Mouse (Mus musculus) adrenal gland, adult 2 months (tissue): ENCODE measurements around the gene 1810049J17Rik. TPM values are rescaled to one million over a fixed set of nuclear protein-coding genes. Genes with fewer than 3 reads are reported as not detected.
"Not testable (repeated sequence)": the region's sequence is repeated elsewhere in the genome, so short reads cannot be mapped to it uniquely, and the experiment has no call there.

Experiments
- DNase-seq: peaks from one replicate; pipeline ENCODE4 v3.0.0; 2021
- long read RNA-seq: library from polyadenylated mRNA; stranded (forward); transcript quantifications from one replicate; pipeline ENCODE4 v2.0.0, GENCODE M21; 2021
- polyA plus RNA-seq: library from polyadenylated mRNA; depleted of rRNA; stranded (reverse); fragments of >200 nt; gene quantifications from 2 replicates; pipeline ENCODE4 v1.2.3, GENCODE M21; 2012; rRNA removed
- total RNA-seq, 2 experiments: library from RNA; stranded (reverse); gene quantifications; 2 replicates each; pipeline ENCODE4 v1.2.3; 2021

1810049J17Rik gene
- total RNA-seq (1 to 10 TPM in 1 of 2 experiments, under 1 TPM in 1; 0.73 to 2.2 TPM), polyA plus RNA-seq (0.75 and 1.8 TPM in 2 replicates)
- long read RNA-seq, result 0 reads

GRCm38 (mm10) chr15:12321788-12322621 lies at the start of gene 1810049J17Rik:
Gene 1810049J17Rik (minus strand): TSS chr15:12321899.
- DNase-seq, result peak; percentile 80

- peak; percentile 69 for DNase-seq
These were observed 49.5 kb upstream of the 1810049J17Rik start for GRCm38 (mm10) chr15:12371183-12371582.

- no peak for DNase-seq
These were observed 48.4 kb upstream of the 1810049J17Rik start for GRCm38 (mm10) chr15:12370096-12370495.

- DNase-seq, result no peak
These were observed 47.2 kb upstream of the 1810049J17Rik start for GRCm38 (mm10) chr15:12368850-12369249.

- no peak for DNase-seq
These were observed 46.7 kb upstream of the 1810049J17Rik start for GRCm38 (mm10) chr15:12368357-12368756.

- DNase-seq, result peak; percentile 51
These were observed 45.8 kb upstream of the 1810049J17Rik start for GRCm38 (mm10) chr15:12367306-12368080.

GRCm38 (mm10) chr15:12366580-12367305 lies 45.0 kb upstream of the 1810049J17Rik start:
- not testable (repeated sequence) for DNase-seq

GRCm38 (mm10) chr15:12366072-12366469 lies 44.4 kb upstream of the 1810049J17Rik start:
- DNase-seq, result no peak

- no peak for DNase-seq
These were observed 43.8 kb upstream of the 1810049J17Rik start for GRCm38 (mm10) chr15:12365416-12366071.

GRCm38 (mm10) chr15:12364096-12364495 lies 42.4 kb upstream of the 1810049J17Rik start:
- no peak for DNase-seq

- no peak for DNase-seq
These were observed 41.0 kb upstream of the 1810049J17Rik start for GRCm38 (mm10) chr15:12362701-12363040.

- DNase-seq, result no peak
These were observed 40.5 kb upstream of the 1810049J17Rik start for GRCm38 (mm10) chr15:12362001-12362700.

GRCm38 (mm10) chr15:12360519-12361212 lies 39.0 kb upstream of the 1810049J17Rik start:
- DNase-seq, result no peak

- no peak for DNase-seq
These were observed 36.7 kb upstream of the 1810049J17Rik start for GRCm38 (mm10) chr15:12358384-12358783.

GRCm38 (mm10) chr15:12357459-12357858 lies 35.8 kb upstream of the 1810049J17Rik start:
- no peak for DNase-seq

GRCm38 (mm10) chr15:12355907-12356306 lies 34.2 kb upstream of the 1810049J17Rik start:
- DNase-seq, result no peak

GRCm38 (mm10) chr15:12355261-12355660 lies 33.6 kb upstream of the 1810049J17Rik start:
- DNase-seq, result no peak

GRCm38 (mm10) chr15:12354281-12354810 lies 32.6 kb upstream of the 1810049J17Rik start:
- no peak for DNase-seq

- DNase-seq, result no peak
These were observed 29.8 kb upstream of the 1810049J17Rik start for GRCm38 (mm10) chr15:12351470-12351869.

GRCm38 (mm10) chr15:12349840-12350239 lies 28.1 kb upstream of the 1810049J17Rik start:
- no peak for DNase-seq
